Mouse (Mus musculus) embryonic facial prominence, embryonic 15.5 days (tissue): Measurements from ENCODE around the gene Gm32717. TPM values are rescaled to one million over a fixed set of nuclear protein-coding genes. Genes with fewer than 3 reads are reported as not detected.
"Not testable (repeated sequence)": the region's sequence is repeated elsewhere in the genome, so short reads cannot be mapped to it uniquely, and the experiment has no call there.

Experiments used
- ATAC-seq: fragments of 200-750 bp; cut with Nextera tagmentation; 2 replicates; pipeline ENCODE4 v1.8.0; 2017; ENCODE audit warnings: low read depth, moderate TSS enrichment; ENCODE audit not compliant: insufficient number of reproducible peaks, low FRiP score, low TSS enrichment
- H3K27ac ChIP-seq: fragments of 300-500 bp; sonication (generic); replicated peaks from 2 replicates; pipeline ENCODE4 v1.5.1; 2015; ENCODE audit warnings: mild to moderate bottlenecking, inconsistent platforms
- H3K27me3 ChIP-seq: fragments of 300-500 bp; sonication (generic); 2 replicates; pipeline ENCODE4 v1.6.1; 2015; ENCODE audit warnings: inconsistent platforms
- H3K36me3 ChIP-seq: fragments of 300-500 bp; sonication (generic); 2 replicates; pipeline ENCODE4 v1.6.1; 2015; ENCODE audit warnings: mild to moderate bottlenecking, inconsistent platforms
- H3K4me1 ChIP-seq: fragments of 300-500 bp; sonication (generic); 2 replicates; pipeline ENCODE4 v1.6.1; 2015; ENCODE audit warnings: inconsistent platforms
- H3K4me2 ChIP-seq: fragments of 300-500 bp; sonication (generic); replicated peaks from 2 replicates; pipeline ENCODE4 v1.6.1; 2015; ENCODE audit warnings: mild to moderate bottlenecking, inconsistent platforms
- H3K4me3 ChIP-seq: fragments of 300-500 bp; sonication (generic); replicated peaks from 2 replicates; pipeline ENCODE4 v1.5.1; 2015; ENCODE audit warnings: mild to moderate bottlenecking, inconsistent platforms
- H3K9ac ChIP-seq: fragments of 300-500 bp; sonication (generic); 2 replicates; pipeline ENCODE4 v1.6.1; 2015; ENCODE audit warnings: inconsistent platforms
- H3K9me3 ChIP-seq: fragments of 300-500 bp; sonication (generic); replicated peaks from 2 replicates; pipeline ENCODE4 v1.6.1; 2016; ENCODE audit warnings: inconsistent platforms
- WGBS: fragments of 180-500 bp; shearing (Covaris S2); methylation state at CpG from one replicate; pipeline ENCODE4 v1.1.7; 2015; 5-methylcytosine and 5-hydroxymethylcytosine counted together
- polyA plus RNA-seq: library from polyadenylated mRNA; unstranded; fragments of >200 nt; fragmentation: Nextera tagmentation; extraction: Ambion mirVana; gene quantifications from 2 replicates; pipeline ENCODE4 v1.2.1, GENCODE M21; 2015

Gm32717 gene
- polyA plus RNA-seq = not detected in 2 replicates

DNA sequence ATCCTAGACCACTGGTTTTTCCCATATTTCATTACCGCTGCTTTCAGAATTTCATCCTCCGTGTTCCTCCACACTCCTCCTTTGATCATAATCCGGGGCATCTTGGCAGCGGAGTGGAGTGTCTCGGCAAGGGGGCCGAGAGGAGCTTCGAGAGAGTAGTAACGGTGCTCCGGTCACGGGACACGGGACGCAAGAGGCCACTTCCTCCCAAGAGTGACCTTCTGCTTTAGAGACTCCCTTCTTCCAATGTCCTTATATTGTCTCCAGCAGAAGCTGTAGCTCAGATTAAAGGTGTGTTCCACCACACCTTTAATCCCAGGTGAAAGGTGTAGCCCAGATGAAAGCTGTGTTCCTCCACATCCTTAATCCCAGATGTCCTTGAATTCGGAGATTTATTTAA lies at the start of gene Gm32717:
TSS of gene Gm32717 (minus strand) at position 101 of the 400 bp plus-strand sequence.
- not testable (repeated sequence) for H3K4me2 ChIP-seq, H3K27ac ChIP-seq, H3K36me3 ChIP-seq, ATAC-seq, H3K9me3 ChIP-seq, H3K27me3 ChIP-seq, H3K9ac ChIP-seq, H3K4me3 ChIP-seq, H3K4me1 ChIP-seq
- WGBS = no CpG with 5 or more reads among the region's 13 CpGs

DNA sequence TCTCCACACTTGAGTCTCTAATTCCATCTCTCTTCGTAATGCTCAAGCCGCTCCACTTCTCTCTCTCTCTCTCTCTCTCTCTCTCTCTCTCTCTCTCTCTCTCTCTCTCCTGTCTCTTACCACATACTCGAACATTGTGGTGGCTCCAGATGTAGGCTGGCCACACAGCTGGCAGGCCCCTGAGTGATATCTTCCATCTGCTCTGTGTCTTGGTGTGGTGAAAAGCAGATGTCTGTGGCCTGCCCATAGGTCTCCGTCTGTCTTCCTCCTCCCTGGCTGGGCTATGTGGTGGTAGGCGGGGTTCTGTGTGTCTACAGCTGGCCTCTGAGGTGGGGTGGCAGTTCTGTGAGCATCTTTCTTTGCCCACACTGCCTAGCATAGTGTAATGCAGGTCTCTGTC lies 42.4 kb upstream of the Gm32717 start:
- H3K4me2 ChIP-seq, H3K27ac ChIP-seq, H3K9ac ChIP-seq, H3K9me3 ChIP-seq, H3K4me1 ChIP-seq, H3K4me3 ChIP-seq, ATAC-seq, H3K36me3 ChIP-seq, H3K27me3 ChIP-seq: not testable (repeated sequence)
- WGBS = 46% methylated on average over 3 of the region's 5 CpGs

GRCm38 (mm10) chr10:118282565-118282964 lies 42.0 kb upstream of the Gm32717 start:
- not testable (repeated sequence) for H3K4me2 ChIP-seq, H3K27ac ChIP-seq, H3K27me3 ChIP-seq, H3K4me1 ChIP-seq, H3K4me3 ChIP-seq, H3K9me3 ChIP-seq, H3K36me3 ChIP-seq, H3K9ac ChIP-seq
- peak; percentile 47 for ATAC-seq
- WGBS = 63% methylated on average over 7 of the region's 7 CpGs

DNA sequence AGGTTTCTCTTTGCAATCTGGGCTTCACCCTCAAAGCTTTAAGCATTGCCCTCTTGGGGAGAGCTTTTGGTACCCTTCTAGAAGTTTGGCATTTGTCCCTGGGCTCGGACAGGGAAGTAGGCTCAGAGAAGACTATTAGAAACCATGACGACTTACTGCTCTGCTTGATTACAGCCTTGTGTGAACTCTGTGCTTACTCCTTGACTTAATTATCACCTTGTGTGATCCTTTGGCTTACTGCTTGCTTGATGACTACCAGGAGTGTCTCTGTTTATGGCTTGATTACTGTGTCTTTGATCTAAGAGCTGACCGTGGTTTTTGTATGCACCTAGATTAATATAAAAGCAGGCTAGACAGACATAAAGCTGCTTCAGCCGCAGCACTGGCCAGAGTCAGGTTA lies 37.5 kb upstream of the Gm32717 start:
- not testable (repeated sequence) for H3K4me1 ChIP-seq, H3K4me3 ChIP-seq, H3K9ac ChIP-seq, H3K4me2 ChIP-seq, H3K9me3 ChIP-seq, H3K36me3 ChIP-seq, H3K27me3 ChIP-seq, ATAC-seq, H3K27ac ChIP-seq
- WGBS = no CpG with 5 or more reads among the region's 4 CpGs

GRCm38 (mm10) chr10:118271416-118271815 lies 30.8 kb upstream of the Gm32717 start:
- H3K9ac ChIP-seq, ATAC-seq, H3K4me3 ChIP-seq, H3K4me2 ChIP-seq, H3K9me3 ChIP-seq, H3K27me3 ChIP-seq, H3K4me1 ChIP-seq, H3K36me3 ChIP-seq, H3K27ac ChIP-seq: not testable (repeated sequence)
- WGBS = no CpG with 5 or more reads among the region's 2 CpGs

DNA sequence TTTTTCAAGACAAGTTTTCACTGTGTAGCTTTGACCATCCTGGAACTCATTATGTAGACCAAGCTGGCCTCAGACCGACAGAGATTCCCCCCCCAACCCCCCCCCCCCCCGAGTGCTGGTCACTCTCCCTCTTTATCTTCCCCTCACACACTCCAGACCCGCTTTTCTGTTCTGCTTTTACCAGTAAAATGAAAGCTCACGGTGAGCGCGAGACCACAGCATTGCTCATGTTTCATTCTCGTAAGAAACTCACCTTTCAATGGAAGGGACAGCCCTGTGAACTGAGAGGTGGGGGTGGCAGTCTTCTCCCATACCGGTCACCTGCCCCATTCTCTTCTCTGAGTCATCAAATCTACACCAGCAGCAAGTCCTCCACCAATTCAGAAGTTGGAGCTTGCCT lies 28.2 kb upstream of the Gm32717 start:
- H3K4me1 ChIP-seq, H3K9ac ChIP-seq, H3K27me3 ChIP-seq, H3K4me2 ChIP-seq, H3K27ac ChIP-seq, H3K4me3 ChIP-seq, ATAC-seq, H3K36me3 ChIP-seq, H3K9me3 ChIP-seq: not testable (repeated sequence)
- WGBS = 50% methylated on average over 2 of the region's 8 CpGs

- H3K4me3 ChIP-seq, H3K27me3 ChIP-seq, ATAC-seq, H3K9me3 ChIP-seq, H3K9ac ChIP-seq, H3K4me1 ChIP-seq, H3K4me2 ChIP-seq, H3K36me3 ChIP-seq, H3K27ac ChIP-seq: not testable (repeated sequence)
- WGBS = no CpG with 5 or more reads among the region's 13 CpGs
These were observed 17.8 kb upstream of the Gm32717 start, which contains the start of gene Gm32802 for GRCm38 (mm10) chr10:118258388-118258787. TSS of gene Gm32802 (plus strand) at chr10:118258688.

DNA sequence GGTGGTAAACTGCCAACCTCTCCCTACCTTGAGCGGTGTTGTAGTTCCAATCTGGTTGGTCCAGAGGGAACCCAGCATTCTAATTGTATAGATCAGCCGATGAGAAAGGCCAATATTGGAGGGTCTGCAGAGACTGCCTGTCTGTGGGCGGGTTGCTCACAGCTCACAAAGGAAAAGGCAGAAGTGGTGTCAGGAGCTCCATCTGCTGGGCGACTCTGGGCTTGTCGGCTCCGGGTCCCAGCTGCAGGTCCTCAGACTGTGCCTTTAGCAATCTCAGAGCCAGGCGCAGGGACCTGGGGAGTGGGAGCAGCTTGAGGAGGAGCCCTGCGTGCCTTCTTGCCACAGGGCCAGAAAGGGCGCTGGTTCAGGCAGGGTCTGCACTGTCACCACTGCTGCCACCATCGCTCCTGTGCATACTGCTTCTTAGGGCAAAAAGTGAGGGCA lies 10.3 kb upstream of the Gm32717 start:
- ATAC-seq = no peak
- no peak overlapping the region for H3K9ac ChIP-seq
- H3K4me2 ChIP-seq = no peak overlapping the region
- H3K4me1 ChIP-seq = 0 out of 2 replicates have a peak, but pooled peaks cover 3% of the 10 kb centered on the region
- H3K9me3 ChIP-seq = no peaks in the 10 kb centered on the region
- 36% methylated on average over 10 of the region's 10 CpGs for WGBS
- no peaks in the 10 kb centered on the region for H3K36me3 ChIP-seq
- H3K27ac ChIP-seq = no peak overlapping the region
- H3K4me3 ChIP-seq = no peak overlapping the region
- no peaks in the 10 kb centered on the region for H3K27me3 ChIP-seq

GRCm38 (mm10) chr10:118249006-118249595 lies 8.5 kb upstream of the Gm32717 start:
- 73% methylated on average over 11 of the region's 11 CpGs for WGBS
- not testable (repeated sequence) for H3K4me3 ChIP-seq, H3K9ac ChIP-seq, H3K9me3 ChIP-seq, H3K27ac ChIP-seq, ATAC-seq, H3K4me1 ChIP-seq, H3K36me3 ChIP-seq, H3K4me2 ChIP-seq, H3K27me3 ChIP-seq

GRCm38 (mm10) chr10:118232607-118233006 lies 8.0 kb downstream of the Gm32717 start:
- H3K9ac ChIP-seq, H3K4me1 ChIP-seq, H3K4me2 ChIP-seq, H3K36me3 ChIP-seq, H3K9me3 ChIP-seq, H3K27ac ChIP-seq, H3K4me3 ChIP-seq, H3K27me3 ChIP-seq: not testable (repeated sequence)
- no CpG with 5 or more reads among the region's 5 CpGs for WGBS
- ATAC-seq = peak; percentile 47; the same call in 1 of the 2 replicates

- not testable (repeated sequence) for H3K36me3 ChIP-seq, ATAC-seq, H3K9ac ChIP-seq, H3K27ac ChIP-seq, H3K9me3 ChIP-seq, H3K4me3 ChIP-seq, H3K4me2 ChIP-seq, H3K4me1 ChIP-seq, H3K27me3 ChIP-seq
- 88% methylated on average over 1 of the region's 2 CpGs for WGBS
These were observed 13.0 kb downstream of the Gm32717 start for GRCm38 (mm10) chr10:118227629-118228028.

GRCm38 (mm10) chr10:118215719-118216393 lies 24.7 kb downstream of the Gm32717 start:
- H3K4me1 ChIP-seq, H3K27me3 ChIP-seq, H3K9me3 ChIP-seq, H3K4me2 ChIP-seq, H3K27ac ChIP-seq, H3K36me3 ChIP-seq, H3K4me3 ChIP-seq, H3K9ac ChIP-seq: not testable (repeated sequence)
- ATAC-seq = peak; percentile 58; the same call in 1 of the 2 replicates
- 67% methylated on average over 2 of the region's 4 CpGs for WGBS
